Mouse (Mus musculus) kidney, embryonic 16.5 days (tissue): ENCODE measurements around the gene Klk1. TPM values are rescaled to one million over a fixed set of nuclear protein-coding genes. Genes with fewer than 3 reads are reported as not detected.
A peak's percentile ranks its signal among the peaks of the same experiment; 100 is the strongest.
"Not testable (repeated sequence)": the region's sequence is repeated elsewhere in the genome, so short reads cannot be mapped to it uniquely, and the experiment has no call there.

Experiments
- ATAC-seq: fragments of 200-750 bp; cut with Nextera tagmentation; 2 replicates; pipeline ENCODE4 v1.8.0; 2017; ENCODE audit warnings: moderate TSS enrichment; ENCODE audit not compliant: low FRiP score, low TSS enrichment
- H3K27ac ChIP-seq: fragments of 300-500 bp; sonication (generic); 2 replicates; pipeline ENCODE4 v1.5.1; 2014; ENCODE audit warnings: low read length
- H3K27me3 ChIP-seq: fragments of 300-500 bp; sonication (generic); 2 replicates; pipeline ENCODE4 v1.6.1; 2014; ENCODE audit warnings: low read length, control low read depth, mixed read lengths; ENCODE audit not compliant: insufficient read depth
- H3K36me3 ChIP-seq: fragments of 300-500 bp; sonication (generic); 2 replicates; pipeline ENCODE4 v1.6.1; 2014; ENCODE audit warnings: low read length, control low read depth, mixed read lengths; ENCODE audit not compliant: insufficient read depth
- H3K4me1 ChIP-seq: fragments of 300-500 bp; sonication (generic); 2 replicates; pipeline ENCODE4 v1.6.1; 2014; ENCODE audit warnings: low read length, control low read depth, mixed read lengths; ENCODE audit not compliant: insufficient read depth
- H3K4me2 ChIP-seq: fragments of 300-500 bp; sonication (generic); replicated peaks from 2 replicates; pipeline ENCODE4 v1.6.1; 2014; ENCODE audit warnings: low read depth, low read length
- H3K4me3 ChIP-seq: fragments of 300-500 bp; sonication (generic); 2 replicates; pipeline ENCODE4 v1.5.1; 2014; ENCODE audit warnings: mild to moderate bottlenecking, low read length
- H3K9ac ChIP-seq: fragments of 300-500 bp; sonication (generic); replicated peaks from 2 replicates; pipeline ENCODE4 v1.6.1; 2014; ENCODE audit warnings: low read length
- H3K9me3 ChIP-seq: fragments of 300-500 bp; sonication (generic); 2 replicates; pipeline ENCODE4 v1.6.1; 2016; ENCODE audit warnings: low read length, control low read depth
- WGBS: fragments of 180-500 bp; shearing (Covaris S2); extraction: QIAGEN DNeasy Blood & Tissue Kit; methylation state at CpG from one replicate; pipeline ENCODE4 v1.1.7; 2014; 5-methylcytosine and 5-hydroxymethylcytosine counted together
- polyA plus RNA-seq: library from polyadenylated mRNA; unstranded; fragments of >200 nt; fragmentation: Nextera tagmentation; extraction: Ambion mirVana; gene quantifications from 2 replicates; pipeline ENCODE4 v1.2.1, GENCODE M21; 2015

Gene Klk1
- 7.2 and 10.9 TPM in 2 replicates for polyA plus RNA-seq

DNA sequence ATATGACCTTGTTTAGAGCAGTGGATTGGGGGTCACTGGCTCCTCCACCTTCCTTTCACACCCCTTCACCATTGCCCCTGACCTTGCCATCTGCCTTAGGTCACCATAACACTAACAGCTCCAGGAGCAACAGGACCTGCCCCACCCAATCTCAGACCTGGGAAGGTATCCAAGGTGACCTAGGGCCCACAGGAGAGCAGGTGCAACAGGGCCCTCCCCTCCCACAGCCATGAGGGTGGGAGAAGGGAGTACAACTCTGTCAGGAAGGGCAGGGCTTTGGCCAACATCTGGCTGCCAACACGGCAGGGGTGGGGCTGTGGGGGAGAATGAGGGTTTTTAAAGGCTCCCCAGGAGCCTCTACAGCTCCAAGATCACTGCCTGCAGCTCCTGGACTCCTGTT lies at the start of gene Klk1:
TSS of gene Klk1 (plus strand) at position 285 of the 400 bp plus-strand sequence.
- ATAC-seq: no peak
- no peak within 1 kb of the TSS for H3K4me2 ChIP-seq
- no peaks in the 10 kb centered on the region for H3K27me3 ChIP-seq
- no peak within 1 kb of the TSS for H3K9ac ChIP-seq
- no peak within 1 kb of the TSS for H3K27ac ChIP-seq
- H3K9me3 ChIP-seq: no peaks in the 10 kb centered on the region
- no peak within 1 kb of the TSS for H3K4me3 ChIP-seq
- H3K36me3 ChIP-seq: no peaks in the 10 kb centered on the region
- WGBS: 36% methylated on average over 1 of the region's 1 CpGs
- H3K4me1 ChIP-seq: no peaks in the 10 kb centered on the region

DNA sequence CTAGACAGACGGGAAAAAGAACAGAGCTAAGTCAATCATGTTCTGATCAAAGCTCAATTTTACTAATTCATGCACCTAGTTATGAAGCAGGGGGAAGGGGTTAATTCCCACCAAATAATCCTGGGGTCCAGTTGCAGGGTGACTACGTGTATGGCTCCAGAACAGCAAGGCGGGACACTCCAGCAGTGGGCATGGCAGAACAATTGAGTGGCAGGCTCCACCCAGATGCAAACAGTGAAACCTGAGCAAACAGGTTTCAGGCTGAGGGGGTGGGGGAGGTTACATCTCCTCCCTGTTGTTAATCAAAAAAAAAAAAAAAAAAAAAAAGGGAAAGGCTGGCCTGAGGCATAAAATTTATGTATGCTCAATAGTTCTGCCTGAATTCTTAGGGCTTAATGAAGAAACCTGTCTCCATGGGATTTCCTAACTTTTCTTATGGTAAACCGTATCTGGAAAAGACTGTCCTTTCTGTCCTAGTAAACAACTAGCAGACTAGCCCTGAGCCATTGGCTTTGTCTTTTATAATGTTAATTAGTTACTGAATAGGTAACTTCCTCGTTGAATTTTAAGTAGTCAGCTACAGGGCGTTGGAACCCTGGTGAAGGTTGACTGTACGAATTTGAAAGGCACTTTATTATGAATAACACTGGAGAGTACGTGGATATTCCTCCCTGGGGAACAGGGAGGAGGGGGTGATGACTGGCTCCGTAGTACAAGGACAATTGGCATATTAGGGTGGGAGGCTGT lies 45.7 kb upstream of the Klk1 start:
- Histone ChIP-seq H3K27ac (0 out of 2 replicates have a peak overlapping the region, but pooled peaks have one; percentile 43), H3K36me3 (no peaks in the 10 kb centered on the region), H3K9me3 (no peaks in the 10 kb centered on the region), H3K4me3 (no peak overlapping the region), H3K9ac (no peak overlapping the region), H3K4me2 (0 out of 2 replicates have a peak overlapping the region, but pooled peaks have one; percentile 12), H3K27me3 (no peaks in the 10 kb centered on the region), H3K4me1 (no peaks in the 10 kb centered on the region)
- 49% methylated on average over 9 of the region's 9 CpGs for WGBS
- peak; percentile 63; the same call in 1 of the 2 replicates for ATAC-seq

DNA sequence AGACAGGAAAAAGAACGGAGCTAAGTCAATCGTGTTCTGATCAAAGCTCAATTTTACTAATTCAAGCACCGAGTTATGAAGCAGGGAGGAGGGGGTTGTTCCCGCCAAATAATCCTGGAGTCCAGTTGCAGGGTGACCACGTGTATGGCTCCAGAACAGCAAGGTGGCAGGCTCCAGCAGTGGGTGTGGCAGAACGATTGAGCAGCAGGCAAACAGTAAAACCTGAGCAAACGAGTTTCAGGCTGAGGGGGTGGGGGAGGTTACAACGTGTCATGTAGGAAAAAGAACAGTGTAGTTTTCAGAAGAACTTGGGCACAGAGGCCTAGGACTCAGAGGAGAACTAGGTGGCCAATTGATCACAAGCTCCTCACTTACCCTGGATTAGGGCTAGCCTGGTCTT lies 38.6 kb upstream of the Klk1 start:
- WGBS: 45% methylated on average over 8 of the region's 8 CpGs
- not testable (repeated sequence) for H3K36me3 ChIP-seq, H3K27me3 ChIP-seq, H3K4me3 ChIP-seq, H3K27ac ChIP-seq, H3K9me3 ChIP-seq, ATAC-seq, H3K4me1 ChIP-seq, H3K9ac ChIP-seq, H3K4me2 ChIP-seq

DNA sequence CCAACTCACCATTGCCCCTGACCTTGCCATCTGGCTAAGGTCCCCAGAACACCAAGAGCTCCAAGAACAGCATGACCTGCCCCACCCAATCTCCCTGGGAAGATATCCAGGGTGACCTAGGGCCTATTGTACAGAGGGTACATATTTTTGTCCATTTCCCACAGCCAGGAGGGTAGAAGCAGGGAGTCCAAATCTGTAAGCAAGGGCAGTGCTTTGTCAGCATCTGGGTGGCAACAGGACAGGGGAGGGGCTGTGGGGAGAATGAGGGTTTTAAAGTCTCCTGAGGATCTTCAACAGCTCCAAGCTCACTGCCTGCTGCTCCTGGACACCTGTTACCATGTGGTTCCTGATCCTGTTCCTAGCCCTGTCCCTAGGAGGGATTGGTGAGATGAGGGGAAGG lies 37.2 kb upstream of the Klk1 start, which contains the start of gene Klk1b24:
TSS of gene Klk1b24 (plus strand) at position 301 of the 400 bp plus-strand sequence.
- not testable (repeated sequence) for H3K9me3 ChIP-seq, ATAC-seq, H3K4me3 ChIP-seq, H3K27ac ChIP-seq, H3K4me2 ChIP-seq, H3K9ac ChIP-seq, H3K27me3 ChIP-seq, H3K36me3 ChIP-seq, H3K4me1 ChIP-seq

DNA sequence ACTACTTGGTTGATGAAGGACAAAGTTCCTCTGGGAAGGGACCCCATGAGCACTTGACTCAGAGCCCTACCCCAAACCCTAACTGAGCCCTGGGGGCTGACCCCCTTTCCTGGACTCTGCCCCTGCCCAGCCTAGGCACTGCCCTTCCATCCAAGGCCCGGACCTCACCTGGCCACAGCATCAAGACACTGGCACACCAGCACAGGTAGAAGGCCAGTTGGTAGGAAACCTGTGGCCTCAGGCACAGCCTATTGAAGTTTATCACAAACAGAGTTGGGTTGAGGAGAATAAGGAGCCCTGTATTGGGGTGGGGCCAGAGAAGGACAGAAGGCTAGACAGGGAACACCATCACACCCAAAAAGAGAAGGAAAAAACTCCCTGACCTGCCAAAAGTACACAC lies 31.7 kb upstream of the Klk1 start:
- not testable (repeated sequence) for H3K4me2 ChIP-seq, H3K4me1 ChIP-seq, H3K9me3 ChIP-seq, H3K4me3 ChIP-seq, H3K27me3 ChIP-seq, H3K36me3 ChIP-seq, ATAC-seq, H3K9ac ChIP-seq, H3K27ac ChIP-seq
- 67% methylated on average over 1 of the region's 1 CpGs for WGBS

DNA sequence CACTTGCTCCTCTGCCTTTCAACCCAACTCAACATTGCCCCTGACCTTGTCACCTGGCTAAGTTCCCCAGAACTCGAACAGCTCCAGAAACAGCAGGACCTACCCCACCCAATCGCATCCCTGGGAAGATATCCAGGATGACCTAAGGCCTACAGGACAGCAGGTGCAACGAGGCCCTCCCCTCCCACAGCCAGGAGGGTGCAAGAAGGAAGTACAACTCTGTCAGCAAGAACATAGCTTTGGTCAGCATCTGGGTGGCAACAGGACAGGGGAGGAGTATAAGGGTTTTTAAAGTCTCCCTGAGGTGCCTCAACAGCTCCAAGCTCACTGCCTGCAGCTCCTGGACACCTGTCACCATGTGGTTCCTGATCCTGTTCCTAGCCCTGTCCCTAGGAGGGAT lies 27.3 kb upstream of the Klk1 start, which contains the start of gene Klk1b3:
TSS of gene Klk1b3 (plus strand) at position 301 of the 400 bp plus-strand sequence.
- 59% methylated on average over 3 of the region's 3 CpGs for WGBS
- Histone ChIP-seq H3K9me3 (no peaks in the 10 kb centered on the region), H3K27me3 (no peaks in the 10 kb centered on the region), H3K4me1 (no peaks in the 10 kb centered on the region), H3K4me3 (no peak within 1 kb of the TSS), H3K27ac (no peak within 1 kb of the TSS), H3K9ac (no peak within 1 kb of the TSS), H3K36me3 (no peaks in the 10 kb centered on the region), H3K4me2 (no peak within 1 kb of the TSS)
- no peak for ATAC-seq

DNA sequence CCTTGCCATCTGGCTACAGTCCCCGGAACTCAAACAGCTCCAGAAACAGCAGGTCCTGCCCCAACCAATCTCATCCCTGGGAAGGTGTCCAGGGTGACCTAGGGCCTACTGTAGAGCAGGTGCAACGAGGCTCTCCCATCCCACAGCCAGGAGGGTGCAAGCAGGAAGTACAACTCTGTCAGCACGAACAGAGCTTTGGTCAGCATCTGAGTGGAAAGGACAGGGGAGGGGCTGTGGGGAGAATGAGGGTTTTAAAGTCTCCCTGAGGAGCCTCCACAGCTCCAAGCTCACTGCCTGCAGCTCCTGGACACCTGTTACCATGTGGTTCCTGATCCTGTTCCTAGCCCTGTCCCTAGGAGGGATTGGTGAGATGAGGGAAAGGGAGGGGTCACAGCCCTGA lies 18.0 kb upstream of the Klk1 start, which contains the start of gene Klk1b4:
TSS of gene Klk1b4 (plus strand) at position 301 of the 400 bp plus-strand sequence.
- not testable (repeated sequence) for H3K4me2 ChIP-seq, ATAC-seq, H3K27ac ChIP-seq, H3K4me3 ChIP-seq, H3K36me3 ChIP-seq, H3K27me3 ChIP-seq, H3K9ac ChIP-seq, H3K4me1 ChIP-seq, H3K9me3 ChIP-seq
- 27% methylated on average over 3 of the region's 3 CpGs for WGBS

DNA sequence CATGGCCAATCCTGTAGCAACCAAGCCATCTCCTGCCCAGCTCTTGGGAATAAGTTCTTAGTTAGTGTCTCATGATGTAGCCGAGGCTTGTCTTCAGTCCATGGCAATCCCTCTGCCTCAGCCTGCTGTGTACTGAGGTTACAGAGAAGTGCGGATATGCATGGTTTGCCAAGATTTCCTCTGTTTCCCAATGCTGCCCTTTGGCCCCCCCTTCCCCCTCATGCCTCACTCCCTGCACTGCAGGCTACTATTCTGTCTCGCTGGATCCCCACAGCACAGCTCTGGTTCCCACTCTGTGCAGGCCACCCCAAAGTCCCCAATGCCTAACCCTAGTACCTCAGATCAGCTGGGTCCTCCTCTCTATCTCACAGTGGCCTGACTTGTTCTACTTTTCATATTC lies 16.9 kb upstream of the Klk1 start:
- no peaks in the 10 kb centered on the region for H3K36me3 ChIP-seq
- no peak for ATAC-seq
- WGBS: 71% methylated on average over 3 of the region's 3 CpGs
- H3K27me3 ChIP-seq: no peaks in the 10 kb centered on the region
- H3K27ac ChIP-seq: no peak overlapping the region
- no peak overlapping the region for H3K4me3 ChIP-seq
- no peaks in the 10 kb centered on the region for H3K4me1 ChIP-seq
- no peak overlapping the region for H3K9ac ChIP-seq
- H3K4me2 ChIP-seq: no peak overlapping the region
- H3K9me3 ChIP-seq: no peaks in the 10 kb centered on the region

DNA sequence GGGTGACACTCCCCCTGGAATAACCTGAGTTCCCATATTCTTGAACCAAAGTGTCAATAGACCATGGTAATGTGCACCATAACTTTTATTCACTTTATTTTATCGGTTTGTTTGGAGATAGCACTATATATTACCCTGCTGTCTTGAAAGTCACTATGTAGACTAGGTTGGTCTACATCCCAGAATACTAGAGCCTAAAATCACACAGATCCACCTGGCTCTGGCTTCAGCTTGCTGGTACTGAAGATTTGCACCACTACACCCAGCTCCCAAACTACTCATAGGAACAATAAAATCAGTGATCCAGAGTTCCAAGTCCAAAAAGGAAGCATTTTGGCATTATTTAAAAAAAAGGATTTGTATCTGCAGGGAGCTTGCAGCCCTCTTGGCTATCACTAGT lies 9.5 kb upstream of the Klk1 start, which contains the start of gene Klk1b5:
TSS of gene Klk1b5 (plus strand) at position 301 of the 400 bp plus-strand sequence.
- Histone ChIP-seq H3K36me3 (no peaks in the 10 kb centered on the region), H3K4me1 (no peaks in the 10 kb centered on the region), H3K9me3 (no peaks in the 10 kb centered on the region), H3K27me3 (no peaks in the 10 kb centered on the region), H3K9ac (no peak within 1 kb of the TSS), H3K27ac (no peak within 1 kb of the TSS), H3K4me2 (no peak within 1 kb of the TSS), H3K4me3 (no peak within 1 kb of the TSS)
- no peak for ATAC-seq
- 80% methylated on average over 1 of the region's 1 CpGs for WGBS

DNA sequence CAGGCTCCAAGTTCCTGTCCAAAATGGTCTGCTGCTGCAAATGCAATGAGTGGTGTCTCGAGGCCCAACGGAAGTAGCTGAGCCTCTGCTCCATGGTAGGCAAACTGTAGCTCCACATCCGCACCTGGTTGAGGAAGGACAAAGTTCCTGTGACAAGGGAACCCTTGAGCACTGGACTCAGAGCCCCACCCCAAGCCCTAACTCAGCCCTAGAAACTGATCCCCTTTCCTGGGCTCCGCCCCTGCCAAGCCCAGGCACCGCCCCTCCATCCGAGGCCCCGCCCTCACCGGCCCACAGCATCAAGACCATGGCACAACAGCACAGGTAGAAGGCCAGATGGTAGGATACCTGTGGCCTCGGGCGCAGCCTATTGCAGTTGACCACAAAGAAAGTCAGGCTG lies 3.6 kb upstream of the Klk1 start:
- not testable (repeated sequence) for H3K9ac ChIP-seq, H3K27me3 ChIP-seq, H3K9me3 ChIP-seq, H3K36me3 ChIP-seq, H3K4me3 ChIP-seq, H3K27ac ChIP-seq, H3K4me1 ChIP-seq, H3K4me2 ChIP-seq, ATAC-seq
- WGBS: 57% methylated on average over 8 of the region's 10 CpGs
